Mouse (Mus musculus) C2C12 (cell line): ENCODE measurements around the gene Tmprss11f.

Source experiments
- CTCF ChIP-seq: IDR thresholded peaks from one replicate; pipeline ENCODE4 v1.5.1; 2011; ENCODE audit not compliant: control insufficient read depth, insufficient read depth, insufficient read length
- MAX ChIP-seq: IDR thresholded peaks from one replicate; pipeline ENCODE4 v1.6.1; 2011; ENCODE audit warnings: mild to moderate bottlenecking, control low read depth
- MYOD1 ChIP-seq: IDR thresholded peaks from one replicate; pipeline ENCODE4 v1.6.1; 2011; ENCODE audit warnings: low read depth; ENCODE audit not compliant: control insufficient read depth, insufficient read length

DNA sequence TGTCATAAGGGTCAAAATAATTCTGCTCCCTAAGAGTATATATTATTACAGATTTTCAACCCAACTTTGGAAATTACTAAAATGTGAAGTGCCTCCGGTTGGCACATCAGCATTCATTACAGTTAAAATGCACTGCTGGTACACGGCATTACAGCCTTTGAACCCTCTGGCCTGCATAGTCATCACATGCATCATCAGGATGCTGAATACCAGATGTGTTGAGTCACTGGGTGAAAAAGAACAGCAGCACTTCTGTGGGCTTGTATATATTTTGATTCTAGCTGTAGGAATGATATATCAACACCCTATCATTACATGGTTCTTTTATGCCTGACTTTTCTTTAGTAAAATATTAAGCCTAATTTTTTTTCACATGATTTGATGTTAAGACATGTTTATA lies 1.5 kb downstream of the Tmprss11f start:
- TF ChIP-seq CTCF (no peak), MAX (no peak), MYOD1 (no peak)
